Mouse (Mus musculus) CH12.LX (cell line): ENCODE measurements at regions not wholly inside any gene's neighbourhood (a gene's known extent, or its start where the extent isn't known, plus 50 kb on each side); places are given as distances from the start of the nearest gene placed in this dataset.

Experiments used
- CTCF ChIP-seq, 2 experiments: IDR thresholded peaks in 1 of 2; conservative IDR thresholded peaks in 1 of 2; 2 replicates each; pipeline ENCODE4 v1.5.1; 2011 to 2012; ENCODE audit warnings: low read depth in 2 of 2, low read length in 2 of 2, improper control_type of control experiment in 1 of 2, inconsistent platforms in 1 of 2, mild to moderate bottlenecking in 1 of 2, moderate library complexity in 1 of 2
- EP300 ChIP-seq: IDR thresholded peaks from 2 replicates; pipeline ENCODE4 v1.6.1; 2011; ENCODE audit warnings: low read length, improper control_type of control experiment
- ETS1 ChIP-seq: conservative IDR thresholded peaks from 2 replicates; pipeline ENCODE4 v1.6.1; 2012; ENCODE audit warnings: low read depth, mild to moderate bottlenecking, inconsistent platforms, low read length, improper control_type of control experiment, moderate library complexity
- HCFC1 ChIP-seq: IDR thresholded peaks from 2 replicates; pipeline ENCODE4 v1.6.1; 2012; ENCODE audit warnings: low read depth, mild to moderate bottlenecking, inconsistent platforms, low read length, improper control_type of control experiment
- KAT2A ChIP-seq: IDR thresholded peaks from 2 replicates; pipeline ENCODE4 v1.6.1; 2012; ENCODE audit warnings: low read length, improper control_type of control experiment, inconsistent platforms; ENCODE audit not compliant: insufficient replicate concordance
- MAX ChIP-seq: IDR thresholded peaks from 2 replicates; pipeline ENCODE4 v1.6.1; 2011; ENCODE audit warnings: low read length, improper control_type of control experiment
- MAZ ChIP-seq: IDR thresholded peaks from 2 replicates; pipeline ENCODE4 v1.6.1; 2012; ENCODE audit warnings: low read depth, mild to moderate bottlenecking, inconsistent platforms, low read length, improper control_type of control experiment, moderate library complexity
- MXI1 ChIP-seq: IDR thresholded peaks from 2 replicates; pipeline ENCODE4 v1.6.1; 2011; ENCODE audit warnings: mild to moderate bottlenecking, low read depth, low read length, improper control_type of control experiment
- MYC ChIP-seq: IDR thresholded peaks from 2 replicates; pipeline ENCODE4 v1.6.1; 2011; ENCODE audit warnings: low read depth, mild to moderate bottlenecking, improper control_type of control experiment, low read length
- POLR2A ChIP-seq: IDR thresholded peaks from 2 replicates; pipeline ENCODE4 v1.6.1; 2011; ENCODE audit warnings: low read depth, mild to moderate bottlenecking, improper control_type of control experiment, low read length
- POLR2AphosphoS2 ChIP-seq: IDR thresholded peaks from 2 replicates; pipeline ENCODE4 v1.6.1; 2011; ENCODE audit warnings: low read depth, low read length, improper control_type of control experiment
- UBTF ChIP-seq: IDR thresholded peaks from 2 replicates; pipeline ENCODE4 v1.6.1; 2012; ENCODE audit warnings: low read depth, mild to moderate bottlenecking, inconsistent platforms, low read length, improper control_type of control experiment, moderate library complexity
- USF1 ChIP-seq: IDR thresholded peaks from 2 replicates; pipeline ENCODE4 v1.6.1; 2014; ENCODE audit warnings: low read depth, mild to moderate bottlenecking, inconsistent platforms, low read length, improper control_type of control experiment
- USF2 ChIP-seq: conservative IDR thresholded peaks from 2 replicates; pipeline ENCODE4 v1.6.1; 2011; ENCODE audit warnings: low read depth, low read length, improper control_type of control experiment

GRCm38 (mm10) chr19:14220507-14220909 lies 307.2 kb downstream of the Olfr1505 start:
- TF ChIP-seq MAX (no peak), EP300 (no peak), POLR2A (no peak), CTCF (conservative IDR thresholded peaks at IDR 0.05 in 1 of 2, IDR thresholded peaks at IDR 0.05 in 1 of 2; ENCODE audit: low read depth in 2 of 2, low read length in 2 of 2) (no peak), POLR2AphosphoS2 (no peak), ETS1 (no peak), MAZ (no peak), UBTF (no peak), USF2 (no peak), HCFC1 (no peak), USF1 (peak; percentile 22; the same call in 1 of the 2 replicates), MYC (no peak), KAT2A (no peak), MXI1 (no peak)
